Mouse (Mus musculus) activated CD4-positive, CD25-positive, alpha-beta regulatory T cell, adult 4 months (primary cell): ENCODE measurements around the gene Clec4f. TPM values are rescaled to one million over a fixed set of nuclear protein-coding genes. Genes with fewer than 3 reads are reported as not detected.

ENCODE experiments used
- ATAC-seq: one replicate; pipeline ENCODE4 v1.8.0; 2017
- polyA plus RNA-seq, 2 experiments: library from polyadenylated mRNA; unstranded; fragments of 100-300 nt; shearing (Covaris generic); gene quantifications; one replicate each; pipeline ENCODE4 v1.2.1; 2017

Clec4f gene
- polyA plus RNA-seq, 2 experiments from 2014 or later: not detected

DNA sequence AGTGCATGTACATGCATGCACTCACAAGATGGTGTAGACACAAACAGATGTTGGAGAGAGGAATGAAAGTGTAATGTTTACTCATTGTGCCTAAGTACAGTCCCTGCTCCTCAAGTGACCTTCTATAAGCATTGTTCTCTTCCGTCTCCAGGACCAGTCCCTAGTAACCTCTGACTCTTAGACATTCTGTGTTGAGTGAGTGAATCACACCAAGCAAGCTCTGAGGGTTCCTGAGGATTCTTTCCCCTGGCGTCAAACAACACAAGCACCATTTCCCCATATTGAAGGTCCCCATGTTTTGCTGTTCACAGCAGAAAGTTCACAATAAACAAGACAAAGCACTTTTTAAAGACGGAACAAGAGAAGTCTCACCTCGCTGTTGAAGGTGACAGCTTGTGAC is 24.2 kb downstream of the Clec4f start:
- no peak for ATAC-seq

DNA sequence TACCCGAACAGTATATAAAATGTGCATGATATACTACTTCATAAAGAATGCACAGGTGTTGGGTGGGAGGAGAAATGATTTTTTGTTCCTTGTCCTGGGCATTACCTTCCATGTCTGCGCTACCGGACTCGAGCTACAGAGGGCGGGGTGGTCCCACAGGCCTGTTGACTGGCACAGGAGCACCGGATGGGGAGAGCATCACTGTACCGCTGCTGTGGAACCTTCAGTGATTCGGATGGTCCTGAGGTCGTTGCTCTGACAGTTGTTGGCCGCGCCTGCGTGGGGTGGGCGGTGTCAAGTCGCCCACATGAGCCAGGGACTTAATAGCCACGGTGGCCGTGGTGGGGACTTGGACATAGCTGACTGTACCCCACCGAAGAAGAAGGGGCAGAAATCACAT is 29.2 kb downstream of the Clec4f start:
- no peak for ATAC-seq

DNA sequence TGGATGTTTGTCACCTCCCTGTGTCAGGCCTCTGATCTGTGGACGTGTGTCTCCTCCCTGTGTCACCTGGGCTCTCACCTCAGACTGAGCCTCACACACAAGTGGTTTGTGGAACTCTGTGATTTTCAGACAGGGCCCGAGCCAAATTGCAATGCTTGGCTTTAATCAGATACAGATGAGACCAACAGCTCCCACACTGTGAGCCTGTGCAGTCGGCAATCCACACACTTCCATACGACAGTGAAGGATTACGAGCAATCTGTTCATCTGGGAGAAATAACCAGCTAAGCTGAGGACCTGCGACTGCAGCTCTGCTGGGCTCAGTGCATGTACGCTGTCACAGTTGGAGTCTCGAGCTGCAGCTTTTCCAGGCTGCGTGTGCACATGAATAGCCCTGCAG is 36.0 kb downstream of the Clec4f start:
- no peak for ATAC-seq

- ATAC-seq: no peak
Measured at GRCm38 (mm10) chr6:83617581-83618335, 38.2 kb downstream of the Clec4f start.

GRCm38 (mm10) chr6:83616512-83616911 is 39.5 kb downstream of the Clec4f start:
- ATAC-seq: no peak

GRCm38 (mm10) chr6:83614469-83614868 is 41.5 kb downstream of the Clec4f start:
- ATAC-seq: no peak

DNA sequence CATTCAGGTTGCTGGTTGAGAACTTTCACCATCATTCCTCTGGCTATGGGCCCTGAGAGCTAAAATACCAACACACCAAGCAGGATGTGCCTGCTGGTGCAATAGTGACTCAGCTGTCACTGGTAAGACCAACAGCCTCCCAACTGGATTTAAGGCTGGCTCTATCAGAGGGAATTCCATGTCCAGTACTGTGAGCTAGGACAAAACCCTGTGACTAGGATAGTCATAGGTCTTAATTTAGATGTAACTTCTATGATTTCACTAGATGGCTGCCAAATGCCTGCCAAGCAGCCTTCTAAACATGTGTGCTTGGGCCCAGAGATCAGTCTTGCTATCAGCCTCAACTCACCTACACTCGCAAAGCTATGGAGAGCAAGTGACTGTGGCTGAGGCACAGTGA is 43.0 kb downstream of the Clec4f start:
- no peak for ATAC-seq

GRCm38 (mm10) chr6:83599636-83600174 is 56.3 kb downstream of the Clec4f start:
- ATAC-seq: no peak

- no peak for ATAC-seq
Measured at GRCm38 (mm10) chr6:83599060-83599550, 56.9 kb downstream of the Clec4f start.

- ATAC-seq: no peak
Measured at GRCm38 (mm10) chr6:83598646-83599045, 57.3 kb downstream of the Clec4f start.

GRCm38 (mm10) chr6:83597988-83598387 is 58.0 kb downstream of the Clec4f start:
- no peak for ATAC-seq

- no peak for ATAC-seq
Measured at GRCm38 (mm10) chr6:83595035-83595434, 61.0 kb downstream of the Clec4f start.

Other genes with a start within 250 kb of the Clec4f start
- gene Tet3, start 197.1 kb downstream of the Clec4f start, polyA plus RNA-seq: 10 to 100 TPM; 17.2 to 23.9 TPM
- gene Dguok, start 149.2 kb downstream of the Clec4f start, polyA plus RNA-seq: 10 to 100 TPM; 65.1 to 79.0 TPM
- gene Actg2, start 119.9 kb downstream of the Clec4f start, polyA plus RNA-seq: 10 to 100 TPM; 36.5 to 47.4 TPM
- gene Stambp, start 83.5 kb downstream of the Clec4f start, polyA plus RNA-seq: 10 to 100 TPM; 30.5 to 38.9 TPM
- not detected for gene Cd207, start 21.7 kb upstream of the Clec4f start, polyA plus RNA-seq
- gene Vax2, start 55.1 kb upstream of the Clec4f start, polyA plus RNA-seq: under 1 TPM in 1 of 2 experiments, not detected in 1; 0.45 TPM
- not detected for gene Atp6v1b1, start 86.8 kb upstream of the Clec4f start, polyA plus RNA-seq
- not detected for gene Ankrd53, start 106.5 kb upstream of the Clec4f start, polyA plus RNA-seq
- 10 to 100 TPM; 76.3 to 79.6 TPM for gene Tex261, start 119.6 kb upstream of the Clec4f start, polyA plus RNA-seq
- 10 to 100 TPM; 23.0 to 27.9 TPM for gene Nagk, start 138.8 kb upstream of the Clec4f start, polyA plus RNA-seq
- 10 to 100 TPM; 17.3 to 18.2 TPM for gene Paip2b, start 175.6 kb upstream of the Clec4f start, polyA plus RNA-seq
- 100 to 1,000 TPM; 114 to 116 TPM for gene Zfp638, start 210.9 kb upstream of the Clec4f start, polyA plus RNA-seq